Mouse (Mus musculus) embryonic fibroblast, embryonic 13.5 days (primary cell): ENCODE results near the gene Gsk3b.

Experiments
- CTCF ChIP-seq: IDR thresholded peaks from 2 replicates; pipeline ENCODE4 v1.5.1; 2011; ENCODE audit warnings: mild to moderate bottlenecking, control low read depth, low read length, moderate library complexity, borderline replicate concordance; ENCODE audit not compliant: insufficient read depth
- POLR2A ChIP-seq: IDR thresholded peaks from 2 replicates; pipeline ENCODE4 v1.6.1; 2011; ENCODE audit warnings: low read depth, mild to moderate bottlenecking, control low read depth, low read length, moderate library complexity

DNA sequence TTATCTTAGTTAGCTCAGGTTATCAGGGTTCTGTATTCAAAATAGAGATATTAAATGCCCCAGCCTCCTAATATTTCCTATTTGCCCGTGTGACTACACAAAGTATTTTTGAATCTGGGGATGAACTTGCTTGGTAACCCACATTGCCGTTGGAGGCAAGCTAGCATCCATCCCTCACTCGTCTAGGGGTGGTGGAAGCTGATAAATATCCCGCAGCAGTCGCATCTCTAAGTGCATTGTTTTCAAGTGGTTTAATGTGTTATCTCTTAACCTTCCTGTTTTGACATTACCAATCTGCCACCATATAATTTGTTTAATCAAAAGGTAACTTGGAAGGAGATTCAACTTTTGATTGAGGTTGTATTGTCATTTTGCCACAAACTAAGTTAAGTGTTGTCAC lies 2.2 kb downstream of the Gsk3b start:
- TF ChIP-seq CTCF (no peak), POLR2A (no peak)
